Mouse (Mus musculus) cerebellum, postnatal 14 days (tissue): Measurements from ENCODE around the gene Hist1h1d.
"Not testable (repeated sequence)": the region's sequence is repeated elsewhere in the genome, so short reads cannot be mapped to it uniquely, and the experiment has no call there.

Experiments
- DNase-seq, 2 experiments: peaks; one replicate each; pipeline ENCODE4 v3.0.0; 2021; ENCODE audit warnings: mixed read lengths in 2 of 2

The Hist1h1d gene

DNA sequence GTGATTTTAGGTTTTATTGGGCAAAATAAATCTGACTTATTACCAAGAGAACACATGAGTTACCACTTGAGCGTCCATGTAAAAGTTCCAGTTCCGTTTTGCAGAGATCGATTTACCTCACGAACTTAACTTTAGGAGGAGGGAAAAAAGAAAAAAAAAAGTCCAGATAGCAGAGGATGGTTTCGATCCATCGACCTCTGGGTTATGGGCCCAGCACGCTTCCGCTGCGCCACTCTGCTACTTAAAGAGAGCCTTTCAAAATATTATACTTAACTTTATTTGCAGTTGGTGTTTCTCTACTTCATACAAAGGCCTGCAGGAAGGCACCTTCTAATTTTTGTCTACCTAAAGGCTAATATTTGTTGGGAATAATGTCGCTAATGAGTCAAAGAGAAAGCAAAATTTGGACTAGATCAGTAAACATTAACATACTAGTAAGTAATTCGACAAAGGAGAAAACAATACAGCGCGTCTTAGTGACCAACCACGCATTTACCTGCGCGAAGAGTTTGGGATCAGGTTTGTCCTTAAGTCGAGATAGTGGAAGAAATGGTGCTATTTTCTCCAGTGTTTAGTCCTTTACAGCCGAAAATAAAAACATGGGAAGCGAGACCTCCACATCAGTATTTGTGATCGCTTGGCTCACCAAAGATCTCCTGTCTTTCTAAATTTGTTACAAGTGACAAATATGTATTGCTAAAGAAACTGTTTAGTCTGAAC lies 22.7 kb upstream of the Hist1h1d start:
- peak; percentile 75 to 80 for DNase-seq

- peak; percentile 97 to 99 for DNase-seq
Observed at GRCm38 (mm10) chr13:23530901-23531875, 21.9 kb upstream of the Hist1h1d start, which contains the start of gene Hist1h4h. Gene Hist1h4h (plus strand): TSS chr13:23531050.

DNA sequence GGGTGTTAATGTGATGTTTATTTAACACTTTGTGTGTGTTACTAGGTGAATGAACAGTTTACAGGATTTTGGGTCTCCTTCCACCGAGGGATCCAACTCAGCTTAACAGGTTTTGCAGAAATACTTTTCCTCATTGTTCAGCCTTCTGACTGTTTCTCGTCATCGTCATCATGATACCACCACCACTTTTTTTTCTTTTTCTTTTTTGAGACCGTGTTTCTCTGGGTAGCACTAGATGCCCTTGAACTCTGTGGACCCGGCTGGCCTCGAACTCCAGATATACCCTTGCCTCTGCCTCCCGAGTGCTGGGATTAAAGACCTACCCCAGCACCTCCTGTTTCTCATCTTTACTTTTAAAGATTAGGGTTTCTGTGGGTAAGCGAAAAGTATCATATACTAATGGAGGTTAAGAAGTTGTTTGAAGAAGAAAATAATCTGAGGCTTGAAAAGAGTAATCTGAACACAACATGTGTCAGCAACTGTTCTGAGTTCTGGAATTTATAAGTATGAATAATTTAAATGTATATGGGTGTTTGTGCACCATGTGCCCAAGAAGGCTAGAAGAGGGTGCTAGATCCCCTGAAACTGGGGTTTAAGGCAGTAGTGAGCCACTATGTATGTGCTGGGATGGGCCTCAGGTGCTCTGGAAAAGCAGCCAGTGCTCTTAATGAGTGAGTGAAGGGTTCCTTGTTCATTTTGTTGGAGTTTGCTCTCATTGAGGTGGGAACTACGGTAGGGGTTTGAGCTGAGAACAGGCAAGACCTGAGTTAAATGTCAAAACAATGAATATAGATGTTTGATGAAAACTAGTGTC lies 20.6 kb upstream of the Hist1h1d start:
- no peak for DNase-seq

DNA sequence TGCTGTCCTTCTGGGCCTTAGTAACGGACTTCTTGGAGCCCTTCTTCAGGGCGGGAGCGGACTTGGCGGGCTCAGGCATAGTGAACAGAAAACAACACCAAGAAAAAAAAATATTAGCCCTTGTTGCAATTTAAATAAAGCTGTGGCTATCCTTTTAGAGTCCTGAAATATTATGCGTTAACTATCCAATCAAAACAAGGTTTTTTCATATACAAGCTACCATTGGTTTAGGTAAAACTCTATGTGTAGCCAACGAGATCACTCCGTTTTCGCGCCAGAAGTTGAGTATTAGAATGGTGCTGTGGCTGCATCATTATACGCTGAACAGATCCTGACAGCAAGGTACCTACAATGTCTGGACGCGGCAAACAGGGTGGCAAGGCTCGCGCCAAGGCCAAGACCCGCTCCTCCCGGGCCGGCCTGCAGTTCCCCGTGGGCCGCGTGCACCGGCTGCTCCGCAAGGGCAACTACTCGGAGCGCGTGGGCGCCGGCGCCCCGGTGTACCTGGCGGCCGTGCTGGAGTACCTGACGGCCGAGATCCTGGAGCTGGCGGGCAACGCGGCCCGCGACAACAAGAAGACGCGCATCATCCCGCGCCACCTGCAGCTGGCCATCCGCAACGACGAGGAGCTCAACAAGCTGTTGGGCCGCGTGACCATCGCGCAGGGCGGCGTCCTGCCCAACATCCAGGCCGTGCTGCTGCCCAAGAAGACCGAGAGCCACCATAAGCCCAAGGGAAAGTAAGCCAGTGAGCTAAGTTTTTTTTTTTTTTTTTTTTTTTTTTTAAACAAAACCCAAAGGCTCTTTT lies 19.3 kb upstream of the Hist1h1d start, which contains the start of gene Hist1h2af:
Gene Hist1h2af (plus strand): TSS at position 347 of the 808 bp plus-strand sequence.
- peak; percentile 73 to 79 for DNase-seq

GRCm38 (mm10) chr13:23534368-23535131 lies 18.5 kb upstream of the Hist1h1d start:
- DNase-seq: no peak

GRCm38 (mm10) chr13:23535137-23536075 lies 17.7 kb upstream of the Hist1h1d start, which contains the start of gene Hist1h3g:
Gene Hist1h3g (plus strand): TSS chr13:23535422.
- peak; percentile 89 to 93 for DNase-seq

DNA sequence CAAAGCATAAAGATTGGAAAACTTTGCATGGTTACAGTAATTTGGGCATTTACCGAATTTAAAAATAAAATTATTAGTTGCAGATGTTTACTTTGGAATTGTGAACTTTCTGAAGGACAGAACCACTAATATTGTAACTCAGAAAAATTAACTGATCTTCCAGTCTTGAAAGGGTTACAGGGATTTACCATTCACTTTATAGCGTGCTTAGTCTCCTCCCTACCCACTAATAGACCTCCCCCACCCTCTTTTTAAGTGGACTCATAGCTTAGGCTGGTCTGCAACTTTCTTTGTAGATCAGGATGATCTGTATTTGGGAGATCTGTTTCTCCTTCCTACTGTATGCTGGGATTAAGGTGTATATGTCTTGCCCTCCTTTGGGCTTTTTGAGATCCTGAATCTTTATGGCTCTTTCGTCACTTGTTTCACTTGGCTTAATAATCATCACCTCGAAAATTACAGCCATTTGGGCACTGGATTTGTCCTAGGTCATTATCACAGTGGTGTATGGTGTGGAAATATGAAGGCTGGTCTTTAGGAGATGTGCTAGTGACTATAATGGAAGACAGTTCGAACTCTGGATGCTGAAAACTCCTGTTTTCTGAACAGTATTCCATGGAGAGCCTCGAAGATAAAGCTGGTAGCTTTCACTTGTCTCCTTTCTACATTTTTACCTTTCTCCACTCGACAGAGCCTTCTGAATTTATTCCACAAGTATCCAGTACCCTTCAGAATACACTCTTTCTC lies 16.8 kb upstream of the Hist1h1d start:
- DNase-seq: no peak

DNA sequence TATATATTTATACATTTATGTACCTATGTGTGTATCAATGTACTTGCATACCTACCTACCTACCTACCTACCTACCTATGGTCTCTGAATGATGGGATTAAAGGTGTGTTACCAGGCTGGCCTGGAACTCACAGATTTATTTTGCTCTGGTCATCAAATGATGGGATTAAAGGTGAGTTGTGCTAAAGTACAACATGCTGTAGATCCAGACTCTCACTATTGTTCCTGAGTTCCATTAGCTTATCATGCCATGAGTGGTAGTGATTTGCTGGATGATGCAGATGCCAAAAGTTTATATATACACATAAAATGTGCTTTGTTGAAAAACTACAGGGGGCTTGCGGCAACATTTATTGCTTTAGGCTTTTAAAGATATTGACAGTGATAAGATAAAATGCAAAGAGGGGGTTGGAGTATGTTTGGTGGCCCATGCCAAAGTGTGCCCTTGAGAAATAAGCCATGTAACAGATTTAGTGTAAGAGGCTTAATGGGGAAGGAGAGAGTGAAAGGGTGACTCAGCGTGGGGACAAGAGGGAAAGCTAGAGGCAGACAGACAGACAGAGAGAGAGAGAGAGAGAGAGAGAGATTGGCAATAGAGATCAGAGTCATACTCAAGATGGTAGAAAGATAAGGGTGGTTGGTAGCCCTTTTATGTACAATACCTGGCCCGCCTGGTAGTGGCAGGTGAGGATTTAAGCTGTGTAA lies 15.9 kb upstream of the Hist1h1d start:
- DNase-seq: no peak

GRCm38 (mm10) chr13:23538249-23538648 lies 14.8 kb upstream of the Hist1h1d start:
- DNase-seq: no peak

- not testable (repeated sequence) for DNase-seq
Observed at GRCm38 (mm10) chr13:23539821-23540220, 13.2 kb upstream of the Hist1h1d start.

- DNase-seq: no peak
Observed at GRCm38 (mm10) chr13:23541497-23541896, 11.6 kb upstream of the Hist1h1d start.

DNA sequence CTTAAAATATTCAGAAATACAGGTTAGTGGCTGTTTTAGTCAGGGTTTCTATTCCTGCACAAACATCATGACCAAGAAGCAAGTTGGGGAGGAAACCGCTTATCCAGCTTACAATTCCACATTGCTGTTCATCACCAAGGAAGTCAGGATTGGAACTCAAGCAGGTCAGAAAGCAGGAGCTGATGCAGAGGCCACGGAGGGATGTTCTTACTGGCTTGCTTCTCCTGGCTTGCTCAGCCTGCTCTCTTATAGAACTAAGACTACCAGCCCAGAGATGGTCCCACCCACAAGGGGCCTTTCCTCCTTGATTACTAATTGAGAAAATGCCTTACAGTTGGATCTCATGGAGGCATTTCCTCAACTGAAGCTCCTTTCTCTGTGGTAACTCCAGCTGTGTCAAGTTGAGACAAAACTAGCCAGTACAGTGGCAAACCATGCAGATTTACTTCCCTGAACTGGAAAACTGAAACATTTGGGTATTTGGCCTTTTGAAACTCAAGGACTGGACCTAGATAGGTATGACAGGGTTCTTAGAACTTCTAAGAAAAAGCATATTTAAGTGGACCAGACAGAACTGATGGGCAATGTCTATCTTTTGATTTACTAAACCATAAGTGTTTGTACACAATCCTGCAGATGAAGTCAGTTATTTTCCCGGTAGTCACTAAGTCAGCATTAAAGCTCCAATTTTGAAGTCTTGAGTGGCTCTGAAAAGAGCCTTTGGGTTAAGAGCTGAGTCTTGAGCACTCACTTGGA lies 10.7 kb upstream of the Hist1h1d start:
- DNase-seq: not testable (repeated sequence)

GRCm38 (mm10) chr13:23542999-23543607 lies 10.0 kb upstream of the Hist1h1d start, which contains the start of gene Hist1h2bh:
Gene Hist1h2bh (minus strand): TSS chr13:23543392.
- peak; percentile 16 to 59 for DNase-seq

GRCm38 (mm10) chr13:23543965-23544786 lies 8.9 kb upstream of the Hist1h1d start, which contains the start of gene Hist1h3f:
Gene Hist1h3f (plus strand): TSS chr13:23544052.
- DNase-seq: peak; percentile 59 to 83

DNA sequence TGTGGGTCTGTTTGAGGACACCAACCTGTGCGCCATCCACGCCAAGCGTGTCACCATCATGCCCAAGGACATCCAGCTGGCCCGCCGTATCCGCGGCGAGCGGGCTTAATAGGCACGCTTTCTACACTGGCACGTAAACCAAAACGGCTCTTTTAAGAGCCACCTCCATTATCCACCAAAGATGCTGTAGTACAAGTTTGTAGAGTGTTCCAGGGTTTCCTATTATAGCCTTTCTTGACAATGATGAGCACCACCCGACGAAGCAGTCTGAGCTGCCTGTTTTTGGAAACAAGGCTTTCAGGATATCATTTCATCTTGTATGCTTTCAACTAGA lies 8.3 kb upstream of the Hist1h1d start:
- DNase-seq: peak in 1 of 2 experiments; percentile 21

DNA sequence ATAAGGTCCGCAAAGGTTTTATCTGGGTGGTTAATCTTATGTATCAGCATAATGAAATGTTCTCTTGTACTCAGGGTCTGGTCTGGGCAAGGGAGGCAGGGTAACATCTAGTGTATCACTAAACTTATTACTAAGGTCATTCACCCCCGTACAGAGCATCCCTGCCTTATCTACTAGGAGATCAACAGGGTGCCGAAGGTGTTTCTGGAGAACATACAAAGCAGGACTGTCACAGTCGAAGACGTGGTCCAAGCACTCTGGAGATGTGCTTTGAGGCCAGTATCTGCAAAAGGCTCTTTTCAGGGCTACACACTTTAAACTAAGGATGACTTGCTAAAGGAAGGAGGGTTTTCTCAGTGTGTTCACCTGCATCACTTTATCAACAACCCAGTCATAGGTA lies 6.4 kb upstream of the Hist1h1d start:
- DNase-seq: no peak
